9 mouse cellular contexts compared by ENCODE assay signal in genomic region chr1:132291706-132292105, GRCm38 (mm10). TPM values are rescaled to one million over a fixed set of nuclear protein-coding genes. Genes with fewer than 3 reads are reported as not detected.
DNase-seq lines count a peak whose midpoint lies in the region; ATAC-seq and TF ChIP-seq lines count a peak whose summit lies in the region.
"Had no signal": no experiment of that assay in that cellular context is flagged by ENCODE, and none has a peak within 500 bp of the region (broad histone marks: within the 10 kb centered on the region; RNA-seq: fewer than 3 reads in every experiment).

No protein-coding gene starts in this region.

- no peak for TF ChIP-seq EP300 in lung, postnatal 0 days (IDR thresholded peaks at IDR 0.05)

- no peak for TF ChIP-seq CTCF in lung, postnatal 0 days (IDR thresholded peaks at IDR 0.05)
- no peak for TF ChIP-seq CTCF in lung, adult 2 months (IDR thresholded peaks at IDR 0.05; ENCODE audit: insufficient read depth, low read length)

- H3K27me3 ChIP-seq in lung, postnatal 0 days (replicated peaks; ENCODE audit: insufficient read depth, low read length) = no peaks in the 10 kb centered on the region
- H3K27me3 ChIP-seq in hindbrain, embryonic 10.5 days (ENCODE audit: insufficient read depth, poor library complexity, severe bottlenecking) = peaks cover 36% of the 10 kb centered on the region
- H3K27me3 ChIP-seq in myocyte (ENCODE audit: control insufficient read depth, insufficient read depth, insufficient read length) = no peaks in the 10 kb centered on the region

- H3K36me3 ChIP-seq in lung, postnatal 0 days (ENCODE audit: insufficient read depth, low read length) = no peaks in the 10 kb centered on the region
- no peaks in the 10 kb centered on the region for H3K36me3 ChIP-seq in hindbrain, embryonic 10.5 days
- no peaks in the 10 kb centered on the region for H3K36me3 ChIP-seq in myocyte (ENCODE audit: control insufficient read depth, insufficient read depth)

- H3K4me1 ChIP-seq in lung, postnatal 0 days (ENCODE audit: insufficient read depth, low read depth, low read length) = peaks cover 21% of the 10 kb centered on the region; the same call in 1 of the 2 replicates
- H3K4me1 ChIP-seq in lung, adult 2 months (ENCODE audit: control insufficient read depth, insufficient read depth, low read length) = peaks cover 10% of the 10 kb centered on the region
- H3K4me1 ChIP-seq in hindbrain, embryonic 10.5 days (replicated peaks) = peaks cover 76% of the 10 kb centered on the region

- H3K4me2 ChIP-seq in lung, postnatal 0 days (replicated peaks; ENCODE audit: low read depth, low read length) = no peak overlapping the region
- peak overlapping the region; percentile 94 for H3K4me2 ChIP-seq in myocyte (ENCODE audit: low read depth)

- peaks cover 7% of the 10 kb centered on the region for H3K79me2 ChIP-seq in myocyte (ENCODE audit: control insufficient read depth, insufficient read depth)

- H3K9me3 ChIP-seq in lung, postnatal 0 days (ENCODE audit: low read length) = no peaks in the 10 kb centered on the region
- no peaks in the 10 kb centered on the region for H3K9me3 ChIP-seq in hindbrain, embryonic 10.5 days

- no peak for DNase-seq in lung, postnatal 0 days (ENCODE audit: low spot score)
- no peak for DNase-seq in lung, adult 2 months
- peak; percentile 56 for DNase-seq in ZHBTc4 (ENCODE audit: low read depth, low spot score)
- DNase-seq in hindbrain, embryonic 10.5 days (ENCODE audit: low spot score) = no peak
- no peak for DNase-seq in layer of hippocampus, adult 9-11 months
- DNase-seq: thymus, postnatal 25 days had no signal

- ATAC-seq in lung, postnatal 0 days = no peak
- ATAC-seq in activated CD4-positive, CD25-positive, alpha-beta regulatory T cell, adult 4 months = no peak

- no peak overlapping the region for H3K4me3 ChIP-seq in lung, postnatal 0 days (ENCODE audit: low read depth, low read length)
- no peak overlapping the region for H3K4me3 ChIP-seq in lung, adult 2 months (replicated peaks; ENCODE audit: extremely low read depth, low read depth, low read length)
- no peak overlapping the region for H3K4me3 ChIP-seq in hindbrain, embryonic 10.5 days
- H3K4me3 ChIP-seq in myocyte = peak overlapping the region; percentile 22

- WGBS in lung, postnatal 0 days = 25% methylated on average over 4 of the region's 4 CpGs
- WGBS in lung, adult 2 months = 69% methylated on average over 4 of the region's 4 CpGs
- 46% methylated on average over 4 of the region's 4 CpGs for WGBS in hindbrain, embryonic 10.5 days

- peak overlapping the region; percentile 86 for H3K27ac ChIP-seq in lung, postnatal 0 days (ENCODE audit: low read length)
- peak overlapping the region; percentile 81 for H3K27ac ChIP-seq in hindbrain, embryonic 10.5 days

- H3K9ac ChIP-seq in lung, postnatal 0 days (replicated peaks; ENCODE audit: low read depth) = no peak overlapping the region

- no peak for TF ChIP-seq POLR2A in lung, adult 2 months (IDR thresholded peaks at IDR 0.05; ENCODE audit: borderline replicate concordance, extremely low read depth, low read depth, low read length)
- no peak for TF ChIP-seq POLR2A in myocyte (IDR thresholded peaks at IDR 0.05; ENCODE audit: insufficient read length, low read depth)

- H3ac ChIP-seq in myocyte (ENCODE audit: control insufficient read depth, insufficient read length) = no peak overlapping the region

TF ChIP-seq in myocyte, 11 proteins besides CTCF, POLR2A, EP300 and RAD21:
- TF ChIP-seq USF1 (IDR thresholded peaks at IDR 0.05; ENCODE audit: low read depth) = no peak
- TF ChIP-seq TCF12 (IDR thresholded peaks at IDR 0.05; ENCODE audit: insufficient read depth, poor library complexity, severe bottlenecking) = no peak
- TF ChIP-seq CEBPB (IDR thresholded peaks at IDR 0.05; ENCODE audit: insufficient read depth, poor library complexity, severe bottlenecking) = no peak
- no peak for TF ChIP-seq TCF3 (IDR thresholded peaks at IDR 0.05; ENCODE audit: insufficient read length, low read depth)
- TF ChIP-seq SRF (IDR thresholded peaks at IDR 0.05; ENCODE audit: control insufficient read depth, insufficient read length, low read depth) = no peak
- TF ChIP-seq REST (IDR thresholded peaks at IDR 0.05; ENCODE audit: insufficient read depth, insufficient read length) = no peak
- TF ChIP-seq E2F4 (IDR thresholded peaks at IDR 0.05; ENCODE audit: insufficient read depth) = no peak
- TF ChIP-seq MYOG (IDR thresholded peaks at IDR 0.05; ENCODE audit: control insufficient read depth in 1 of 3, insufficient read depth in 1 of 3, insufficient read length in 2 of 3, low read depth in 2 of 3) = no peak
- TF ChIP-seq POLR2AphosphoS2 (IDR thresholded peaks at IDR 0.05; ENCODE audit: insufficient read length, low read depth) = no peak
- no peak for TF ChIP-seq MAX (IDR thresholded peaks at IDR 0.05; ENCODE audit: low read depth)
- TF ChIP-seq MYOD1 (IDR thresholded peaks at IDR 0.05; ENCODE audit: control insufficient read depth in 1 of 3, insufficient read length in 2 of 3, low read depth in 2 of 3) = no peak

RNA-seq across cellular contexts. Expression of gene Klhdc8a, which starts 6.7 kb away (rescaled TPM):
- polyA plus RNA-seq in lung, postnatal 0 days (2015; fragmentation: Nextera tagmentation; extraction: Ambion mirVana) = 4.1 and 4.4 TPM in 2 replicates
- 3.2 and 4.6 TPM in 2 replicates for polyA plus RNA-seq in lung, adult 2 months (2012; rRNA removed)
- 1.0 and 3.5 TPM in 2 replicates for polyA plus RNA-seq in hindbrain, embryonic 10.5 days (2016; fragmentation: Nextera tagmentation; extraction: Ambion mirVana)
- 12.4 TPM for polyA plus RNA-seq in myocyte (2012; fragmentation: generic; extraction: Trizol)
- not detected for polyA plus RNA-seq in activated CD4-positive, CD25-positive, alpha-beta regulatory T cell, adult 4 months (2017; shearing (Covaris generic))
- polyA plus RNA-seq: limb, embryonic 11.5 days had no signal

RNA-seq across cellular contexts. Expression of gene Nuak2, which starts 24.2 kb away (rescaled TPM):
- 11.9 and 12.1 TPM in 2 replicates for polyA plus RNA-seq in lung, postnatal 0 days (2015; fragmentation: Nextera tagmentation; extraction: Ambion mirVana)
- polyA plus RNA-seq in lung, adult 2 months (2012; rRNA removed) = 9.6 and 10.4 TPM in 2 replicates
- 42.3 and 44.4 TPM in 2 replicates for polyA plus RNA-seq in hindbrain, embryonic 10.5 days (2016; fragmentation: Nextera tagmentation; extraction: Ambion mirVana)
- polyA plus RNA-seq in myocyte (2012; fragmentation: generic; extraction: Trizol) = 6.0 TPM
- polyA plus RNA-seq in activated CD4-positive, CD25-positive, alpha-beta regulatory T cell, adult 4 months (2017; shearing (Covaris generic)) = 1 to 10 TPM; 2.0 TPM
